Mouse (Mus musculus) lung, postnatal 0 days (tissue): ENCODE measurements at regions not wholly inside any gene's neighbourhood (a gene's known extent, or its start where the extent isn't known, plus 50 kb on each side); places are given as distances from the start of the nearest gene placed in this dataset.

Experiments
- CTCF ChIP-seq: IDR thresholded peaks from 2 replicates; pipeline ENCODE4 v1.5.1; 2016; ENCODE audit warnings: antibody characterized with exemption, mild to moderate bottlenecking
- EP300 ChIP-seq: IDR thresholded peaks from 2 replicates; pipeline ENCODE4 v1.6.1; 2016; ENCODE audit warnings: antibody characterized with exemption, mild to moderate bottlenecking, control low read depth

- TF ChIP-seq CTCF (no peak), EP300 (no peak)
These were observed 1121.0 kb upstream of the A1bg start for GRCm38 (mm10) chr15:62043617-62044392.
